Mouse (Mus musculus) frontal cortex, postnatal 25 days (tissue): ENCODE data around the gene Glt28d2.
"Not testable (repeated sequence)": the region's sequence is repeated elsewhere in the genome, so short reads cannot be mapped to it uniquely, and the experiment has no call there.

Source experiments
- DNase-seq, 2 experiments: peaks; one replicate each; pipeline ENCODE4 v3.0.0; 2022; ENCODE audit warnings: low spot score in 2 of 2

Gene Glt28d2

GRCm38 (mm10) chr3:85887239-85887827 lies at the start of gene Glt28d2, which contains the start of gene Gm37240:
Gene Glt28d2 (minus strand): TSS chr3:85887516.
Gene Gm37240 (minus strand): TSS chr3:85887518.
- DNase-seq = peak; percentile 25 to 39

- DNase-seq = no peak
Measured at GRCm38 (mm10) chr3:85933586-85933985, 46.3 kb upstream of the Glt28d2 start.

GRCm38 (mm10) chr3:85931859-85932258 lies 44.5 kb upstream of the Glt28d2 start:
- DNase-seq = no peak

GRCm38 (mm10) chr3:85930671-85931255 lies 43.4 kb upstream of the Glt28d2 start:
- DNase-seq = no peak

- no peak for DNase-seq
Measured at GRCm38 (mm10) chr3:85929711-85930110, 42.4 kb upstream of the Glt28d2 start.

- DNase-seq = no peak
Measured at GRCm38 (mm10) chr3:85928140-85928611, 40.9 kb upstream of the Glt28d2 start.

- DNase-seq = no peak
Measured at GRCm38 (mm10) chr3:85927296-85927695, 40.0 kb upstream of the Glt28d2 start.

- peak; percentile 79 to 86 for DNase-seq
Measured at GRCm38 (mm10) chr3:85923954-85924945, 36.9 kb upstream of the Glt28d2 start.

GRCm38 (mm10) chr3:85923343-85923742 lies 36.0 kb upstream of the Glt28d2 start:
- no peak for DNase-seq

GRCm38 (mm10) chr3:85922331-85922730 lies 35.0 kb upstream of the Glt28d2 start:
- DNase-seq = no peak

GRCm38 (mm10) chr3:85920671-85921070 lies 33.4 kb upstream of the Glt28d2 start:
- DNase-seq = not testable (repeated sequence)

GRCm38 (mm10) chr3:85917600-85917999 lies 30.3 kb upstream of the Glt28d2 start:
- DNase-seq = peak in 1 of 2 experiments; percentile 15

GRCm38 (mm10) chr3:85914806-85915205 lies 27.5 kb upstream of the Glt28d2 start:
- no peak for DNase-seq

GRCm38 (mm10) chr3:85907136-85907535 lies 19.8 kb upstream of the Glt28d2 start:
- no peak for DNase-seq

- DNase-seq = no peak
Measured at GRCm38 (mm10) chr3:85904371-85904770, 17.1 kb upstream of the Glt28d2 start.

GRCm38 (mm10) chr3:85895020-85895419 lies 7.7 kb upstream of the Glt28d2 start:
- no peak for DNase-seq

- DNase-seq = no peak
Measured at GRCm38 (mm10) chr3:85891571-85891970, 4.3 kb upstream of the Glt28d2 start.

GRCm38 (mm10) chr3:85888221-85888671 lies 930 bp upstream of the Glt28d2 start:
- DNase-seq = no peak

- DNase-seq = no peak
Measured at GRCm38 (mm10) chr3:85886636-85887238, 579 bp downstream of the Glt28d2 start.

GRCm38 (mm10) chr3:85885906-85886305 lies 1.4 kb downstream of the Glt28d2 start:
- no peak for DNase-seq

GRCm38 (mm10) chr3:85880687-85881086 lies 6.6 kb downstream of the Glt28d2 start:
- DNase-seq = no peak

- DNase-seq = no peak
Measured at GRCm38 (mm10) chr3:85880068-85880467, 7.2 kb downstream of the Glt28d2 start.
